Mouse (Mus musculus): Measurements from ENCODE around the gene Eif2b3.

- TF ChIP-seq POU5F1 (IDR thresholded peaks at IDR 0.05; ENCODE audit: borderline replicate concordance, low read length) (no peak), CTCF (conservative IDR thresholded peaks at IDR 0.05; ENCODE audit: low read length) (no peak)
Measured at GRCm38 (mm10) chr4:117115592-117115991, 96.4 kb downstream of the Eif2b3 start.
